Mouse (Mus musculus) hindbrain, embryonic 13.5 days (tissue): ENCODE data around the gene Adamts12. TPM values are rescaled to one million over a fixed set of nuclear protein-coding genes. Genes with fewer than 3 reads are reported as not detected.
A peak's percentile ranks its signal among the peaks of the same experiment; 100 is the strongest.

Experiments
- ATAC-seq: fragments of 200-750 bp; cut with Nextera tagmentation; 2 replicates; pipeline ENCODE4 v1.8.0; 2017; ENCODE audit warnings: moderate TSS enrichment; ENCODE audit not compliant: low FRiP score
- H3K27ac ChIP-seq: fragments of 300-500 bp; sonication (generic); 2 replicates; pipeline ENCODE4 v1.5.1; 2015; ENCODE audit warnings: inconsistent platforms, mild to moderate bottlenecking, moderate library complexity
- H3K27me3 ChIP-seq: fragments of 300-500 bp; sonication (generic); 2 replicates; pipeline ENCODE4 v1.6.1; 2015; ENCODE audit warnings: mild to moderate bottlenecking, inconsistent platforms
- H3K36me3 ChIP-seq: fragments of 300-500 bp; sonication (generic); 2 replicates; pipeline ENCODE4 v1.6.1; 2015; ENCODE audit warnings: mild to moderate bottlenecking, inconsistent platforms
- H3K4me1 ChIP-seq: fragments of 300-500 bp; sonication (generic); replicated peaks from 2 replicates; pipeline ENCODE4 v1.6.1; 2015; ENCODE audit warnings: inconsistent platforms
- H3K4me2 ChIP-seq: fragments of 300-500 bp; sonication (generic); 2 replicates; pipeline ENCODE4 v1.6.1; 2015; ENCODE audit warnings: inconsistent platforms, mild to moderate bottlenecking, moderate library complexity
- H3K4me3 ChIP-seq: fragments of 300-500 bp; sonication (generic); 2 replicates; pipeline ENCODE4 v1.5.1; 2015; ENCODE audit warnings: mild to moderate bottlenecking, inconsistent platforms
- H3K9ac ChIP-seq: fragments of 300-500 bp; sonication (generic); 2 replicates; pipeline ENCODE4 v1.6.1; 2015; ENCODE audit warnings: mild to moderate bottlenecking, inconsistent platforms
- H3K9me3 ChIP-seq: fragments of 300-500 bp; sonication (generic); 2 replicates; pipeline ENCODE4 v1.6.1; 2016; ENCODE audit warnings: inconsistent platforms
- WGBS: fragments of 180-500 bp; shearing (Covaris S2); methylation state at CpG from one replicate; pipeline ENCODE4 v1.1.7; 2015; 5-methylcytosine and 5-hydroxymethylcytosine counted together
- polyA plus RNA-seq: library from polyadenylated mRNA; unstranded; fragments of >200 nt; fragmentation: Nextera tagmentation; extraction: Ambion mirVana; gene quantifications from 2 replicates; pipeline ENCODE4 v1.2.1, GENCODE M21; 2015

The Adamts12 gene
- polyA plus RNA-seq, 1 experiment from 2014 or later = 2.1 TPM

DNA sequence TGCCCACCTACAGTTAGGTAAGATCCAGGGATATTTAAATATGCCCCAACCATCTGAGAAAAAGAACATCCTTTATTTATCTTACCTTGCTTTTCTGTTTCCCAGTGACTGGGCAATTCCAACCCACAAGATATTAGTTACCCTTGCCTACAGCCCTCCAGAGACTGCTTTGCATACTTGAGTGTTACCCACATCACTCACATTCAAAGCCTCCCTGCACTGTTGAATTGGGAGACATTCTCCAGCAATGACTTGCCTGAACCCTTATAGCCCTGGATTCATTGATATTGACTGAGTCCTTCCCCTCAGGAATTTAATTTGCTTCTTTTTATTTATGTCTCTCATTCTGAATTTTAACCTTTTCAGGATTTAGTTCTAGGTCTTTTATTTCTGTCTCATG, 53.8 kb downstream of the Adamts12 start:
- Histone ChIP-seq H3K27ac (no peak overlapping the region), H3K4me2 (no peak overlapping the region), H3K36me3 (no peaks in the 10 kb centered on the region), H3K4me1 (peaks cover 6% of the 10 kb centered on the region), H3K27me3 (no peaks in the 10 kb centered on the region), H3K9ac (no peak overlapping the region), H3K4me3 (no peak overlapping the region), H3K9me3 (no peaks in the 10 kb centered on the region)
- no peak for ATAC-seq

DNA sequence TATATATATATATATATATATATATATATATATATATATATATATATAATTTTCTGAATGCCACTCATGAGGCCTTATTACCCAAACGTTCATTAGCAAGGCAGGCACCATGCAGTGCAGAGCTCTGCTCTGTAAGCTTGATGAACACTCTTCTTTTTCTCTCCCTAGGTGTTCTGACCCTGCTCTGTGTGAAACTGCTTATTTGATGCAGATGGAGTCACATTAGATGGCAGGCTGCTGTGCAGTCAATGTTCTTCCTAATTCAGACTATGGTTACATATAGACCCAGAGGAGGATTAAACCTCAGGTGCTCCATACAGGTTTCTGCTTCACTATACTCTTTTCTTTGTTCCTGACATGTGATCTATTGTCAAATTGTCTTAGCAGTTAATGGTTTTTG, 57.1 kb downstream of the Adamts12 start:
- no peaks in the 10 kb centered on the region for H3K36me3 ChIP-seq
- H3K4me3 ChIP-seq = no peak overlapping the region
- H3K4me2 ChIP-seq = no peak overlapping the region
- no peaks in the 10 kb centered on the region for H3K9me3 ChIP-seq
- no peaks in the 10 kb centered on the region for H3K4me1 ChIP-seq
- no peak overlapping the region for H3K27ac ChIP-seq
- WGBS = 44% methylated on average over 1 of the region's 1 CpGs
- H3K9ac ChIP-seq = no peak overlapping the region
- 0 out of 2 replicates have a peak, but pooled peaks have one; percentile 32 for ATAC-seq
- H3K27me3 ChIP-seq = no peaks in the 10 kb centered on the region

DNA sequence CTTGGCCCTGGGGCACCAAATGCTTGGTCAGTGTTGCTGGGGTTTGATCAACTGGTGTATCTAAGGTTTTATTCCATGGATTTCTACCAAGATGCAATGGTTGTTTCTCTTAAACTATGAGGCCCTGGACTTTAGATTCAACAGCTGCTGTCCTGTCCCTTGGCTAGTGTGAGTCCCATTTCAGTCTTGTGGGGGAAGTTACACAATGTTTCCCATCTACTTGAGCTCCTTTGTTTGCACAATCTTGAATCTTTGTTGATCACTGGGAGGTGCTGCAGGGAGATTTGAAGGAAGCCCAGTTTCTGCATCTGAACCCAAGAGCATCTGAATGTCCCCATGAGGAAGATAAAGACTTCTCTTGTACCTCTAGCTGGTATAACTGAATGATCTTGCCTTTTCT, 60.8 kb downstream of the Adamts12 start:
- no peak for ATAC-seq
- Histone ChIP-seq H3K27me3 (no peaks in the 10 kb centered on the region), H3K9me3 (no peaks in the 10 kb centered on the region), H3K27ac (no peak overlapping the region), H3K36me3 (no peaks in the 10 kb centered on the region), H3K4me3 (no peak overlapping the region), H3K4me1 (no peaks in the 10 kb centered on the region), H3K9ac (no peak overlapping the region), H3K4me2 (no peak overlapping the region)

DNA sequence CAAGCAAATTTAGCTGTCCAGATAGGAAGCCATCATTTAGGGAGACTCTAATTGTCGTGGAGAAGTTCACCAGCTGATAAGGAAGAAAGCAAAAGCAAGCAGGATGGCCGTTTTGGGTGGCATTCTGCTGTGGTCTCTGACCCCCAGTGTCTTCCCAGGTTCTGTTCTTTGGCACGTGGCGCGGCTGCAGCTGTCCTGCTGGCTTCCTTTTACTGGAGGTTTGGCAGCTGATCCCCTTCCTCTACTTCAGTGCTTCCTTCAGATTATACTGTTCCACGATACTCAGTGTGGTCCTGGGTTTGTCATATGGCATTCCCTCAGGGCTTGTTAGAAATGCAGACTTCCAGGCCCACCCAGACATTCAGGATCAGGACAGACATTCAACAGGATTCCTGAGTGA, 63.9 kb downstream of the Adamts12 start:
- no peaks in the 10 kb centered on the region for H3K36me3 ChIP-seq
- H3K4me3 ChIP-seq = no peak overlapping the region
- H3K27ac ChIP-seq = no peak overlapping the region
- H3K4me1 ChIP-seq = 0 out of 2 replicates have a peak, but pooled peaks cover 4% of the 10 kb centered on the region
- WGBS = 75% methylated on average over 6 of the region's 6 CpGs
- ATAC-seq = no peak
- no peaks in the 10 kb centered on the region for H3K27me3 ChIP-seq
- no peaks in the 10 kb centered on the region for H3K9me3 ChIP-seq
- no peak overlapping the region for H3K9ac ChIP-seq
- no peak overlapping the region for H3K4me2 ChIP-seq

DNA sequence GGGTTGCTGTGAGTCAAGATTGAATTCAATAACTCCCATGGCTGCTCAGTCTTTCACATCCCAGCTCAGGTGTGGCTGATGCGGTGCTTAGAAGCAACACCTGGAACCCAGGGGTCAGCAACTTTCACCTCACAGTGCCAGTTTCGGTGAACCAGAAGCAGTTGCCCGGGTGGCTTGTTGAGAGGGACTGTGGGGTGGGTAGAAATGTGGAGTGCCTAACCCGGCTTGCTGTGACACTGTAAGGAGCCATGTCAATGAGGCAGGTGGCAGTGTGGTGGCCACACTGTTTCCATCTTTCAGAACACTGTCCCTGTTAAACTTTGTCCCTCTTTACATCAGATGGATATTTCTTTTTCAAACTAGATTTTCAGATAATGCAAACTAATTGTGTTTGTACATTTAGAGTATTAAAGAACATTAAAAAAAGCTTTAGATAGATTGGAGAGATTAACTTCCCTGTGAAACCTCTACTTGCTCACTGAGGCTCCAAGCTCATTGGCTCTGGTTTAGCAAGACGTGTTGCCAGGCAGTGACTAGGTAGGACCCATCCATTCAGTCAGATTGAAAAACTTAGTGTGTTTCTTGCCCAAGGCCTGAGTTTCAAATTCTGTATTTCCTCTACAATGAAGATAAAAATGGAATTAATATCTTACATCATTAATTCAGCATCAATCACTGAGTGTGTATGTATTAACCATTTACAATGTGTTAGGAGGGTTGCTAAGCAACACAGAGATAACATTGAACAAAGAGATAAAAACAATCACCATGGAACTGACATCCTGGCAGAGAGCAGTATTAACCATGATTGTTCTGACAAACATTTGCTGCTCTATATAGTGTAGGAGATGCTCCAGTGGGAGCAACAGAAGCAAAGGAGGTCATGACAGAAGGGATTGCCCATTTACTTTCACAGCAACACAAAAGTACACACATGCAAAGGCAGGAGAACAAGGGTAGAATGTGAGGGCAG, 68.3 kb downstream of the Adamts12 start:
- no peak overlapping the region for H3K4me2 ChIP-seq
- 0 out of 2 replicates have a peak, but pooled peaks cover 6% of the 10 kb centered on the region for H3K4me1 ChIP-seq
- H3K9me3 ChIP-seq = no peaks in the 10 kb centered on the region
- no peaks in the 10 kb centered on the region for H3K27me3 ChIP-seq
- no peak overlapping the region for H3K4me3 ChIP-seq
- peak; percentile 32; the same call in 1 of the 2 replicates for ATAC-seq
- H3K9ac ChIP-seq = no peak overlapping the region
- WGBS = 79% methylated on average over 5 of the region's 5 CpGs
- H3K27ac ChIP-seq = no peak overlapping the region
- no peaks in the 10 kb centered on the region for H3K36me3 ChIP-seq

DNA sequence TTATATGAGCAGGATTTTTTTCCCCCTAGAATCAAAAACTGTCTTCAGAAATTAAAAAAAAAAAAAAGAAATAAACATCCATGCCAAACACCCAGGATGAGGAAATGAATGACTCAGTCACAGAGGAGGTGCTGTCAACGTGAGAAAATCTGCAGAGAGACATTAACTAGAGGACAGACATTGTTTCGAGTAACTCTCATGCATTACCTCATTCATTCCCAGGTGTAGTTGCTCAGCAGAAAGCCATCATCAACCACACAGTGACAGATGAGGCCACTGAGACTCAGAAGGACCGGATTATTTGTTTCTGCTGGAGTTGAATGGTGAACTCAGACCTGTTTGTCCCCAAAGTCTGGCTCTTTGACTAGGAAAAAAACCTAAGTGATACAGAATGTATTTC, 81.0 kb downstream of the Adamts12 start:
- no peak overlapping the region for H3K9ac ChIP-seq
- no peaks in the 10 kb centered on the region for H3K4me1 ChIP-seq
- no peak overlapping the region for H3K27ac ChIP-seq
- H3K4me3 ChIP-seq = no peak overlapping the region
- ATAC-seq = no peak
- no peak overlapping the region for H3K4me2 ChIP-seq
- H3K36me3 ChIP-seq = no peaks in the 10 kb centered on the region
- no peaks in the 10 kb centered on the region for H3K27me3 ChIP-seq
- 0 out of 2 replicates have a peak, but pooled peaks cover 2% of the 10 kb centered on the region for H3K9me3 ChIP-seq
- WGBS = 65% methylated on average over 3 of the region's 3 CpGs

DNA sequence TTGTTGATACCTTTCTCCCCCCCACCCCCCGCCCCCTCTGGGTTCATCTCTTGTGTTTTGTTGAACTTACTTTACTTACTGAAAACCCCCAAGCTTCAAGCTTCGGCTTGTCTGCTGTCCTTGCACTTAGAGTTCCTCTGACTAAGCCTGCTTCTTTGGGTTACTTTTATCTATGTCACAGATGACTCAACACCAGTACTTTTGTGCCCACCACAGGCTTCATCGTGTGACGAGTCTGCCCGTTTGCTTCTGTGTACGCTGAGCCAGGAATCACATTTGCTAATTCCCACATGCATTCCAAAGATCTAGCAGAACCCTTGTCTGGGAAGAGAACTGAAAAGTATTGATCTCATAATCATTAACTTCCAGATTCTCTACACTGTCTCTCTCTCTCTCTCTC, 94.8 kb downstream of the Adamts12 start:
- Histone ChIP-seq H3K4me1 (peaks cover 3% of the 10 kb centered on the region; the same call in 1 of the 2 replicates), H3K4me2 (no peak overlapping the region), H3K27me3 (no peaks in the 10 kb centered on the region), H3K27ac (no peak overlapping the region), H3K4me3 (no peak overlapping the region), H3K9ac (no peak overlapping the region), H3K9me3 (no peaks in the 10 kb centered on the region), H3K36me3 (no peaks in the 10 kb centered on the region)
- WGBS = 81% methylated on average over 6 of the region's 6 CpGs
- ATAC-seq = no peak

DNA sequence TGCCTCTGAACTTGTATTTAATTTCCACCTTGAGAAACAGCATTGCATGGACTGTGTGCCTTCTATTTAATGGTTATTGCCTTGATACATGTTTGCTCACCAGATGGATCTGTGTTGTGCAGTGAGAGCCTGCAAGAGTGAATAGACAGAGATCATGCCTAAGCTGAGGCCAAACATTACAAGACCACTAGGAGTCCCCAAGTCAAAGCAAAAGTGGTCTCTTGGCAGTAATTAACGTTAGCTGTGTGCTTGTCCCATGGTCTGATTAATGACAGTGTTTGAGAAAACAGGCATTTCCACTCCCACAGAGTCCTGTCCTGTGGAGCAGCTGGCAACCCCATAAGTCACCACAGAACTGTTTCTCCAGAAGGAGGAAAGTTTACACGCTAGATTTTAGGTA, 96.2 kb downstream of the Adamts12 start:
- H3K4me2 ChIP-seq = no peak overlapping the region
- no peaks in the 10 kb centered on the region for H3K9me3 ChIP-seq
- H3K4me3 ChIP-seq = no peak overlapping the region
- H3K36me3 ChIP-seq = no peaks in the 10 kb centered on the region
- peaks cover 3% of the 10 kb centered on the region; the same call in 1 of the 2 replicates for H3K4me1 ChIP-seq
- H3K9ac ChIP-seq = no peak overlapping the region
- no peaks in the 10 kb centered on the region for H3K27me3 ChIP-seq
- WGBS = 34% methylated on average over 2 of the region's 2 CpGs
- peak; percentile 68 for ATAC-seq
- no peak overlapping the region for H3K27ac ChIP-seq

DNA sequence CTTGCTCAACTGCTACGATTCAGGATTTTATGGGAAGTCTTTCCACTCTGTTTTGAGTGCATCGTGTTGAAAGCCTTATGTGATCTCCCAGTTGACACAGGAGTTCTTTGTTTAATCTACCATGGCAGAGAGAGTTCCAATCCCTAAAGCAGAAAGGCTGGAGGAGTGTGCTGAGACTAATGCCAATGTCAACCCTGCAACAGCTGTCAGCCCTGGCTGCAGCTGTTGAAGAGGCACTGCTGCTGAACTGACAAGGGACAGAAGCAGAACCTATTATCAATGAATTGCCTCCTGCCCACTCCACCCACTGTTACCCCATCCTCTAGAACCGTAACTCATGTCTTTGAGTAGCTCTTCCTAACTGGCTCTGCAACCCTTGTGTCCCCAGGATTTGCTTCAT, 101.3 kb downstream of the Adamts12 start:
- H3K27me3 ChIP-seq = no peaks in the 10 kb centered on the region
- no peak overlapping the region for H3K4me2 ChIP-seq
- H3K4me3 ChIP-seq = no peak overlapping the region
- H3K36me3 ChIP-seq = no peaks in the 10 kb centered on the region
- H3K9me3 ChIP-seq = no peaks in the 10 kb centered on the region
- H3K9ac ChIP-seq = no peak overlapping the region
- no peak overlapping the region for H3K27ac ChIP-seq
- ATAC-seq = no peak
- peaks cover 1% of the 10 kb centered on the region; the same call in 1 of the 2 replicates for H3K4me1 ChIP-seq
- WGBS = 58% methylated on average over 3 of the region's 3 CpGs

DNA sequence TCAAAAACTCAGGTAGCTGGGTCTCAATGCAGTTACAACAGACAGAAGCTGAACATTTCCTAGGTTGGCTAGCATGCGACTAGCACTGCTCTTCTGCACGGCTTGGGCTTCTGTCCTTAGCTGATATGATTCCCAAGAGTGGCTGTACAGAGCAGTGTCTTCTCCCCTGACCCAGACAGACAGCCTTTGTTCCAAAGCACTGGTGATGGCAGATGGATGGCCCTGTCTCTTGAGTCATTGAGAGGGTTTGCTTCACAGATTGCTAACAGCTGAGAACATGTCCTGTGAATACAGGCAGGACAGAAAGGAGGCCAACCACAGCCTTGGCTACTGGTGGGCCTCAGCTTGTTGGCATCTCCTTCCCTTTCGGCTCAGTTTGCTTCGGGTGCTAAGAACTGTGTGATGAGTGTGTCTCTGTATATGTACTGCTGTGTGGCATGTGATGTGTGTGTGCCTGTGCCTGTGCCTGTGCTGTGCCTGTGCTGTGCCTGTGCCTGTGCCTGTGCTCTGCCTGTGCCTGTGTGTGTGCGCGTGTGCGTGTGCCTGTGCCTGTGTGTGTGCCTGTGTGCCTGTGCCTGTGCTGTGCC, 109.4 kb downstream of the Adamts12 start:
- Histone ChIP-seq H3K4me1 (peaks cover 8% of the 10 kb centered on the region; the same call in 1 of the 2 replicates), H3K36me3 (no peaks in the 10 kb centered on the region), H3K27ac (no peak overlapping the region), H3K9me3 (no peaks in the 10 kb centered on the region), H3K27me3 (no peaks in the 10 kb centered on the region), H3K9ac (no peak overlapping the region), H3K4me2 (no peak overlapping the region), H3K4me3 (no peak overlapping the region)
- ATAC-seq = no peak
- WGBS = 81% methylated on average over 7 of the region's 7 CpGs

DNA sequence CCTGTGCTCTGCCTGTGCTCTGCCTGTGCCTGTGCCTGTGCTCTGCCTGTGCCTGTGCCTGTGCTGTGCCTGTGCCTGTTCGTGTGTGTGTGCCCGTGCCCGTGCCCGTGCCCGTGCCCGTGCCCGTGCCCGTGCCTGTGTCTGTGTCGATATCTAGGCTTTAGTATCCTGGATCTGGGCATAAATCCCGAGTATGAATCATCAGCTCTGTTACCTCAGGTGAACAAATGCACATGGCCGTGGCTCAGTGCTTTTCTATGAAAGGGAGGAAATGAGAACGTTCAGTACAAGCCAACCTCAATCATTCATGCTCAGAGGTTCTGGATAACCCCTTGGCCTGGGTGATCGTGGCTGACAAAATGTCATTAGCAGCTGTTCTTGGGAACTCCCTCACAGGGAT, 110.3 kb downstream of the Adamts12 start:
- no peak overlapping the region for H3K9ac ChIP-seq
- no peaks in the 10 kb centered on the region for H3K9me3 ChIP-seq
- 82% methylated on average over 13 of the region's 13 CpGs for WGBS
- peaks cover 14% of the 10 kb centered on the region for H3K4me1 ChIP-seq
- no peak overlapping the region for H3K4me2 ChIP-seq
- no peaks in the 10 kb centered on the region for H3K36me3 ChIP-seq
- no peak for ATAC-seq
- no peaks in the 10 kb centered on the region for H3K27me3 ChIP-seq
- no peak overlapping the region for H3K27ac ChIP-seq
- H3K4me3 ChIP-seq = no peak overlapping the region

DNA sequence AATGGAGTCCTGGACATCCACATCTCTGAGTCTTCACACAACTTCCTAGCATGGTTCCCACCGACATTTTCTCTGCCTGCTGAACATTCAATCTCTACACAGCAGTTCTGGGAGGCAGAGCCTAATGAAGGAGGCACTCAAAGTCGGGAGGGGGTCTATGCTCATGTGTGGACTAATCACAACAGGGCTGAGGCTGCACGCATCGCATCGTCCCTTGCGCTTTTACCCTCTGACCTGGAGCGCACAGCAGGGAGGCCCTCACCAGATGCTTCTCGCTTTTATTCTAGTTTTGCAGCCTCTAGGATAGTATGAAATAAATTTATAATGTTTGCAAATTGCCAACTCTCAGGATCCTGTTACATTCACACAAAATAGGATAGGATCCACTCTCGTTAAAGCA, 112.9 kb downstream of the Adamts12 start:
- H3K36me3 ChIP-seq = no peaks in the 10 kb centered on the region
- no peak overlapping the region for H3K9ac ChIP-seq
- no peaks in the 10 kb centered on the region for H3K9me3 ChIP-seq
- peaks cover 17% of the 10 kb centered on the region for H3K4me1 ChIP-seq
- H3K4me3 ChIP-seq = no peak overlapping the region
- no peak overlapping the region for H3K27ac ChIP-seq
- no peak for ATAC-seq
- H3K4me2 ChIP-seq = no peak overlapping the region
- H3K27me3 ChIP-seq = no peaks in the 10 kb centered on the region
- 41% methylated on average over 9 of the region's 9 CpGs for WGBS
